ENCODE assay signal across 8 mouse cellular contexts in genomic region chr11:102040138-102040524, GRCm38 (mm10). TPM values are rescaled to one million over a fixed set of nuclear protein-coding genes. Genes with fewer than 3 reads are reported as not detected.
DNase-seq lines count a peak whose midpoint lies in the region; ATAC-seq and TF ChIP-seq lines count a peak whose summit lies in the region.

No protein-coding gene starts in this region.

- TF ChIP-seq POLR2A in thymus, adult 2 months (IDR thresholded peaks at IDR 0.05; ENCODE audit: control insufficient read depth, extremely low read depth, insufficient read depth, low read length, poor library complexity) = no peak
- TF ChIP-seq POLR2A in kidney, adult 2 months (IDR thresholded peaks at IDR 0.05; ENCODE audit: low read depth, low read length) = no peak

- peak; percentile 59 for DNase-seq in thymus, adult 2 months
- no peak for DNase-seq in thymus, adult 18-20 months
- DNase-seq in embryo, embryonic 11 days = peak; percentile 93
- DNase-seq in heart, adult 18-20 months = peak; percentile 94 to 96
- peak; percentile 96 for DNase-seq in kidney, adult 2 months
- DNase-seq in natural killer cell, adult 2 months (ENCODE audit: low spot score in 2 of 2) = peak; percentile 47 to 65

- peak; percentile 85 for TF ChIP-seq CTCF in thymus, adult 2 months (IDR thresholded peaks at IDR 0.05; ENCODE audit: borderline replicate concordance, control insufficient read depth, extremely low read depth, insufficient read depth, low read length, poor library complexity)
- TF ChIP-seq CTCF in kidney, adult 2 months (conservative IDR thresholded peaks at IDR 0.05; ENCODE audit: insufficient read depth, insufficient read length, low read depth, low read length) = peak; percentile 85

- H3K36me3 ChIP-seq in thymus, adult 2 months (ENCODE audit: control insufficient read depth, insufficient read depth, low read length) = no peaks in the 10 kb centered on the region
- H3K36me3 ChIP-seq in kidney, adult 2 months (ENCODE audit: control insufficient read depth, insufficient read depth, low read length) = no peaks in the 10 kb centered on the region
- H3K36me3 ChIP-seq in limb, embryonic 15.5 days = no peaks in the 10 kb centered on the region
- no peaks in the 10 kb centered on the region for H3K36me3 ChIP-seq in stomach, embryonic 15.5 days

- H3K27me3 ChIP-seq in thymus, adult 2 months (ENCODE audit: control insufficient read depth, insufficient read depth, low read length) = no peaks in the 10 kb centered on the region
- no peaks in the 10 kb centered on the region for H3K27me3 ChIP-seq in kidney, adult 2 months (replicated peaks; ENCODE audit: control insufficient read depth, insufficient read depth, low read length)
- no peaks in the 10 kb centered on the region for H3K27me3 ChIP-seq in limb, embryonic 15.5 days
- no peaks in the 10 kb centered on the region for H3K27me3 ChIP-seq in stomach, embryonic 15.5 days (replicated peaks)

- H3K4me3 ChIP-seq in thymus, adult 2 months (ENCODE audit: control insufficient read depth, insufficient read depth, low read length) = no peak overlapping the region
- no peak overlapping the region for H3K4me3 ChIP-seq in kidney, adult 2 months (ENCODE audit: insufficient read depth, low read depth, low read length)
- H3K4me3 ChIP-seq in limb, embryonic 15.5 days = no peak overlapping the region; the same call in 1 of the 2 replicates
- no peak overlapping the region for H3K4me3 ChIP-seq in stomach, embryonic 15.5 days (replicated peaks)

- H3K9me3 ChIP-seq in limb, embryonic 15.5 days = no peaks in the 10 kb centered on the region
- H3K9me3 ChIP-seq in stomach, embryonic 15.5 days = no peaks in the 10 kb centered on the region

- H3K4me1 ChIP-seq in thymus, adult 2 months (replicated peaks; ENCODE audit: control insufficient read depth, insufficient read depth, low read length) = no peaks in the 10 kb centered on the region
- peaks cover 3% of the 10 kb centered on the region; the same call in 1 of the 2 replicates for H3K4me1 ChIP-seq in kidney, adult 2 months (ENCODE audit: control insufficient read depth, insufficient read depth, low read length)
- 0 out of 2 replicates have a peak, but pooled peaks cover 2% of the 10 kb centered on the region for H3K4me1 ChIP-seq in limb, embryonic 15.5 days
- 0 out of 2 replicates have a peak, but pooled peaks cover 6% of the 10 kb centered on the region for H3K4me1 ChIP-seq in stomach, embryonic 15.5 days

- 2% methylated on average over 9 of the region's 9 CpGs for WGBS in thymus, adult 2 months
- WGBS in kidney, adult 2 months = under 1% methylated on average over 9 of the region's 9 CpGs
- WGBS in limb, embryonic 15.5 days = 1% methylated on average over 9 of the region's 9 CpGs
- WGBS in stomach, embryonic 15.5 days = 0% methylated on average over 9 of the region's 9 CpGs

- H3K4me2 ChIP-seq in limb, embryonic 15.5 days = 0 out of 2 replicates have a peak overlapping the region, but pooled peaks have one; percentile 24
- 0 out of 2 replicates have a peak overlapping the region, but pooled peaks have one; percentile 3 for H3K4me2 ChIP-seq in stomach, embryonic 15.5 days

- no peak overlapping the region for H3K27ac ChIP-seq in thymus, adult 2 months (ENCODE audit: control insufficient read depth, insufficient read depth, low read length)
- H3K27ac ChIP-seq in kidney, adult 2 months (ENCODE audit: insufficient read depth, low read depth, low read length) = no peak overlapping the region
- no peak overlapping the region for H3K27ac ChIP-seq in limb, embryonic 15.5 days
- no peak overlapping the region for H3K27ac ChIP-seq in stomach, embryonic 15.5 days

- ATAC-seq in limb, embryonic 15.5 days (ENCODE audit: insufficient number of reproducible peaks, low FRiP score, low TSS enrichment, low read depth) = no peak; the same call in 1 of the 2 replicates
- peak; percentile 86 for ATAC-seq in stomach, embryonic 15.5 days (ENCODE audit: insufficient read depth, low FRiP score, low read depth)

- H3K9ac ChIP-seq in limb, embryonic 15.5 days = no peak overlapping the region
- no peak overlapping the region for H3K9ac ChIP-seq in stomach, embryonic 15.5 days

RNA-seq across cellular contexts. Expression of gene Cd300lg, which starts 1.2 kb away (rescaled TPM):
- polyA plus RNA-seq in thymus, adult 2 months (2012; rRNA removed) = 12.5 and 18.3 TPM in 2 replicates
- total RNA-seq in heart, adult 18-20 months (2021) = 10 to 100 TPM; 49.0 to 52.9 TPM
- polyA plus RNA-seq in kidney, adult 2 months (2012; rRNA removed) = 62.1 and 67.1 TPM in 2 replicates
- 2.2 and 2.4 TPM in 2 replicates for polyA plus RNA-seq in limb, embryonic 15.5 days (2015; fragmentation: Nextera tagmentation; extraction: Ambion mirVana)
- 2.0 and 2.2 TPM in 2 replicates for polyA plus RNA-seq in stomach, embryonic 15.5 days (2015; fragmentation: Nextera tagmentation; extraction: Ambion mirVana)

RNA-seq across cellular contexts. Expression of gene Mpp3, which starts 11.9 kb away (rescaled TPM):
- polyA plus RNA-seq in thymus, adult 2 months (2012; rRNA removed) = 0.28 and 0.50 TPM in 2 replicates
- total RNA-seq in heart, adult 18-20 months (2021) = 1 to 10 TPM; 1.4 to 1.5 TPM
- 2.3 and 3.5 TPM in 2 replicates for polyA plus RNA-seq in kidney, adult 2 months (2012; rRNA removed)
- 5.8 and 6.0 TPM in 2 replicates for polyA plus RNA-seq in limb, embryonic 15.5 days (2015; fragmentation: Nextera tagmentation; extraction: Ambion mirVana)
- 7.2 and 9.0 TPM in 2 replicates for polyA plus RNA-seq in stomach, embryonic 15.5 days (2015; fragmentation: Nextera tagmentation; extraction: Ambion mirVana)

RNA-seq across cellular contexts. Expression of gene Mpp2, which starts 48.2 kb away (rescaled TPM):
- 3.7 and 3.8 TPM in 2 replicates for polyA plus RNA-seq in thymus, adult 2 months (2012; rRNA removed)
- 1 to 10 TPM; 1.5 to 3.1 TPM for total RNA-seq in heart, adult 18-20 months (2021)
- 4.9 and 5.9 TPM in 2 replicates for polyA plus RNA-seq in kidney, adult 2 months (2012; rRNA removed)
- 7.5 and 8.8 TPM in 2 replicates for polyA plus RNA-seq in limb, embryonic 15.5 days (2015; fragmentation: Nextera tagmentation; extraction: Ambion mirVana)
- polyA plus RNA-seq in stomach, embryonic 15.5 days (2015; fragmentation: Nextera tagmentation; extraction: Ambion mirVana) = 6.8 and 8.8 TPM in 2 replicates

RNA-seq across cellular contexts. Expression of gene Dusp3, which starts 53.3 kb away (rescaled TPM):
- 12.3 and 19.7 TPM in 2 replicates for polyA plus RNA-seq in thymus, adult 2 months (2012; rRNA removed)
- 100 to 1,000 TPM; 107 to 117 TPM for total RNA-seq in heart, adult 18-20 months (2021)
- polyA plus RNA-seq in kidney, adult 2 months (2012; rRNA removed) = 67.8 and 92.4 TPM in 2 replicates
- polyA plus RNA-seq in limb, embryonic 15.5 days (2015; fragmentation: Nextera tagmentation; extraction: Ambion mirVana) = 26.9 and 37.0 TPM in 2 replicates
- polyA plus RNA-seq in stomach, embryonic 15.5 days (2015; fragmentation: Nextera tagmentation; extraction: Ambion mirVana) = 22.5 and 25.0 TPM in 2 replicates

RNA-seq across cellular contexts. Expression of gene Cfap97d1, which starts 56.1 kb away (rescaled TPM):
- not detected in 2 replicates for polyA plus RNA-seq in thymus, adult 2 months (2012; rRNA removed)
- total RNA-seq in heart, adult 18-20 months (2021) = not detected
- not detected in 2 replicates for polyA plus RNA-seq in kidney, adult 2 months (2012; rRNA removed)
- polyA plus RNA-seq in limb, embryonic 15.5 days (2015; fragmentation: Nextera tagmentation; extraction: Ambion mirVana) = not detected in 2 replicates
- not detected in 2 replicates for polyA plus RNA-seq in stomach, embryonic 15.5 days (2015; fragmentation: Nextera tagmentation; extraction: Ambion mirVana)

Comparison
In these comparisons a context has a peak if more than half of its experiments do, and no peak if none do; other contexts are left out.
1. DNase-seq: peak in thymus, adult 2 months (single experiment), embryo, embryonic 11 days (single experiment), heart, adult 18-20 months (2 of 2), kidney, adult 2 months (single experiment) and natural killer cell, adult 2 months (2 of 2); none in thymus, adult 18-20 months (0 of 2).